Mouse (Mus musculus) CH12.LX (cell line): Measurements from ENCODE around the gene Abr.

Experiments used
- CTCF ChIP-seq, 2 experiments: IDR thresholded peaks in 1 of 2; conservative IDR thresholded peaks in 1 of 2; 2 replicates each; pipeline ENCODE4 v1.5.1; 2011 to 2012; ENCODE audit warnings: low read depth in 2 of 2, low read length in 2 of 2, improper control_type of control experiment in 1 of 2, inconsistent platforms in 1 of 2, mild to moderate bottlenecking in 1 of 2, moderate library complexity in 1 of 2
- E2F4 ChIP-seq: IDR thresholded peaks from 2 replicates; pipeline ENCODE4 v1.6.1; 2011; ENCODE audit warnings: low read depth, low read length, improper control_type of control experiment; ENCODE audit not compliant: insufficient replicate concordance
- EP300 ChIP-seq: IDR thresholded peaks from 2 replicates; pipeline ENCODE4 v1.6.1; 2011; ENCODE audit warnings: low read length, improper control_type of control experiment
- JUN ChIP-seq: IDR thresholded peaks from 2 replicates; pipeline ENCODE4 v1.6.1; 2011; ENCODE audit warnings: low read depth, mild to moderate bottlenecking, low read length, improper control_type of control experiment, moderate library complexity; ENCODE audit not compliant: insufficient read depth
- MAFK ChIP-seq: IDR thresholded peaks from 2 replicates; pipeline ENCODE4 v1.6.1; 2011; ENCODE audit warnings: low read length, improper control_type of control experiment; ENCODE audit not compliant: insufficient replicate concordance
- NRF1 ChIP-seq: IDR thresholded peaks from 2 replicates; pipeline ENCODE4 v1.6.1; 2014; ENCODE audit warnings: low read depth, mild to moderate bottlenecking, inconsistent platforms, low read length, improper control_type of control experiment, moderate library complexity
- POLR2A ChIP-seq: IDR thresholded peaks from 2 replicates; pipeline ENCODE4 v1.6.1; 2011; ENCODE audit warnings: low read depth, mild to moderate bottlenecking, improper control_type of control experiment, low read length
- SMC3 ChIP-seq: IDR thresholded peaks from 2 replicates; pipeline ENCODE4 v1.6.1; 2011; ENCODE audit warnings: low read depth, low read length, improper control_type of control experiment
- TCF12 ChIP-seq: IDR thresholded peaks from 2 replicates; pipeline ENCODE4 v1.6.1; 2014; ENCODE audit warnings: low read depth, mild to moderate bottlenecking, inconsistent platforms, low read length, improper control_type of control experiment
- UBTF ChIP-seq: IDR thresholded peaks from 2 replicates; pipeline ENCODE4 v1.6.1; 2012; ENCODE audit warnings: low read depth, mild to moderate bottlenecking, inconsistent platforms, low read length, improper control_type of control experiment, moderate library complexity
- USF1 ChIP-seq: IDR thresholded peaks from 2 replicates; pipeline ENCODE4 v1.6.1; 2014; ENCODE audit warnings: low read depth, mild to moderate bottlenecking, inconsistent platforms, low read length, improper control_type of control experiment
- ZKSCAN1 ChIP-seq: IDR thresholded peaks from 2 replicates; pipeline ENCODE4 v1.6.1; 2012; ENCODE audit warnings: low read depth, inconsistent platforms, low read length, improper control_type of control experiment, borderline replicate concordance
- ZMIZ1 ChIP-seq: IDR thresholded peaks from 2 replicates; pipeline ENCODE4 v1.6.1; 2012; ENCODE audit warnings: low read depth, mild to moderate bottlenecking, inconsistent platforms, low read length, improper control_type of control experiment
- ZNF384 ChIP-seq: IDR thresholded peaks from 2 replicates; pipeline ENCODE4 v1.6.1; 2012; ENCODE audit warnings: low read depth, low read length, improper control_type of control experiment, inconsistent platforms

DNA sequence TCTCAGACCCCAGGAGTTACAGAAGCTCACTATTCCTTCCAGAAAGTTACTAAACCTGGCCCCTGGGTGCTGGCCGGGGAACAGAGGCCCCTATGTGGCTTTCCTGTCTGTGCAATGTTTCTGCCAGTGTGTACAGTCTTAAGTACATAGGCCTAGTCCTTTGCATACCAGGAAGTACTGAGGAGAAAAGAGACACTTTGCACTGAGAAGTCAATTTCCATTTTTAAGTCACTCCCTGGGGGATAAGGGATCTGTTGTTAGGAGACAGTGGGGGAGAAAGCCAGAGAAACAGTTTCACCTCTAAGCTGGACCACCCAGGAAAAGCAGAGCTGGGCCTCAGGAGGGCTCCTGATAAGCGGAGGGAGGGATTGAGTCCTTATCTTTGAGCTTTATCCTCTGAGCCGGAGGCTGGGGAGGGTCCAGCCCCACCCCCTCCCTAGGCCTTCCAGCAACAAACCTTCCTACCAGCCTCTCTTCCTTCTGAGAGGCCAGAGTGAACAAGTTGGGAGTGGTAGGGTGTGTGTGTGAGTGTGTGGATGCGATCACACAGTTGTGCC lies 138.9 kb downstream of the Abr start:
- TF ChIP-seq NRF1 (no peak), ZMIZ1 (no peak), USF1 (no peak), ZKSCAN1 (no peak), JUN (peak; percentile 35; the same call in 1 of the 2 replicates), SMC3 (no peak), TCF12 (peak; percentile 86), UBTF (no peak), EP300 (peak; percentile 87), MAFK (peak; percentile 56; the same call in 1 of the 2 replicates), POLR2A (peak; percentile 74), E2F4 (no peak), CTCF (conservative IDR thresholded peaks at IDR 0.05 in 1 of 2, IDR thresholded peaks at IDR 0.05 in 1 of 2; ENCODE audit: low read depth in 2 of 2, low read length in 2 of 2) (no peak), ZNF384 (no peak)
